Mouse (Mus musculus): ENCODE measurements around the gene AC124108.1. TPM values are rescaled to one million over a fixed set of nuclear protein-coding genes. Genes with fewer than 3 reads are reported as not detected.

AC124108.1 gene
- polyA plus RNA-seq, 1 experiment from 2014 or later: 2.7 TPM

- WGBS: 75% methylated on average over 3 of the region's 3 CpGs
- peaks cover 69% of the 10 kb centered on the region for H3K4me1 ChIP-seq (replicated peaks)
- H3K27ac ChIP-seq (replicated peaks): no peak overlapping the region
Measured at GRCm38 (mm10) chr1:132206828-132207227, 15.6 kb downstream of the AC124108.1 start.

GRCm38 (mm10) chr1:132208154-132208553, 16.9 kb downstream of the AC124108.1 start:
- ATAC-seq (ENCODE audit: low read depth): no peak
- Histone ChIP-seq H3K9ac (0 out of 2 replicates have a peak overlapping the region, but pooled peaks have one; percentile 18), H3K9me3 (no peaks in the 10 kb centered on the region), H3K27ac (replicated peaks) (peak overlapping the region; percentile 81), H3K27me3 (no peaks in the 10 kb centered on the region), H3K4me3 (no peak overlapping the region), H3K4me2 (no peak overlapping the region), H3K36me3 (peaks cover 22% of the 10 kb centered on the region), H3K4me1 (replicated peaks) (peaks cover 76% of the 10 kb centered on the region)
- 10% methylated on average over 4 of the region's 4 CpGs for WGBS

More at GRCm38 (mm10) chr1:132206828-132207227, 15.6 kb downstream of the AC124108.1 start:
- Histone ChIP-seq H3K36me3 (peaks cover 22% of the 10 kb centered on the region), H3K4me2 (no peak overlapping the region), H3K4me3 (no peak overlapping the region), H3K9ac (no peak overlapping the region), H3K27me3 (no peaks in the 10 kb centered on the region), H3K9me3 (no peaks in the 10 kb centered on the region)
- no peak for ATAC-seq (ENCODE audit: low read depth)

- Histone ChIP-seq H3K27me3 (no peaks in the 10 kb centered on the region), H3K4me2 (no peak overlapping the region), H3K4me3 (no peak overlapping the region), H3K27ac (replicated peaks) (peak overlapping the region; percentile 81), H3K9ac (no peak overlapping the region; the same call in 1 of the 2 replicates), H3K9me3 (no peaks in the 10 kb centered on the region), H3K4me1 (replicated peaks) (peaks cover 81% of the 10 kb centered on the region), H3K36me3 (peaks cover 18% of the 10 kb centered on the region)
- peak; percentile 56 for ATAC-seq (ENCODE audit: low read depth)
- 30% methylated on average over 10 of the region's 10 CpGs for WGBS
Measured at GRCm38 (mm10) chr1:132209400-132209799, 18.1 kb downstream of the AC124108.1 start.

- Histone ChIP-seq H3K27me3 (no peaks in the 10 kb centered on the region), H3K9me3 (no peaks in the 10 kb centered on the region), H3K36me3 (0 out of 2 replicates have a peak, but pooled peaks cover 4% of the 10 kb centered on the region), H3K27ac (replicated peaks) (peak overlapping the region; percentile 28; the same call in 1 of the 2 replicates), H3K4me3 (no peak overlapping the region), H3K9ac (no peak overlapping the region), H3K4me1 (replicated peaks) (peaks cover 75% of the 10 kb centered on the region), H3K4me2 (no peak overlapping the region)
- WGBS: 18% methylated on average over 7 of the region's 7 CpGs
- ATAC-seq (ENCODE audit: low read depth): no peak
Measured at GRCm38 (mm10) chr1:132210922-132211321, 19.7 kb downstream of the AC124108.1 start.

- no peak overlapping the region for H3K27ac ChIP-seq (replicated peaks)
- H3K9me3 ChIP-seq: no peaks in the 10 kb centered on the region
- no peak overlapping the region for H3K4me3 ChIP-seq
- H3K36me3 ChIP-seq: no peaks in the 10 kb centered on the region
- H3K27me3 ChIP-seq: no peaks in the 10 kb centered on the region
- peaks cover 69% of the 10 kb centered on the region for H3K4me1 ChIP-seq (replicated peaks)
- WGBS: 47% methylated on average over 12 of the region's 12 CpGs
- H3K9ac ChIP-seq: no peak overlapping the region
- no peak for ATAC-seq (ENCODE audit: low read depth)
- peak overlapping the region; percentile 41; the same call in 1 of the 2 replicates for H3K4me2 ChIP-seq
Measured at GRCm38 (mm10) chr1:132211672-132212071, 20.4 kb downstream of the AC124108.1 start.

- peaks cover 64% of the 10 kb centered on the region for H3K4me1 ChIP-seq (replicated peaks)
- H3K9me3 ChIP-seq: no peaks in the 10 kb centered on the region
- H3K27me3 ChIP-seq: no peaks in the 10 kb centered on the region
- 7% methylated on average over 20 of the region's 20 CpGs for WGBS
- H3K36me3 ChIP-seq: no peaks in the 10 kb centered on the region
- peak overlapping the region; percentile 41 for H3K4me2 ChIP-seq
- no peak overlapping the region for H3K9ac ChIP-seq
- ATAC-seq (ENCODE audit: low read depth): no peak
- H3K4me3 ChIP-seq: peak overlapping the region; percentile 24
- no peak overlapping the region for H3K27ac ChIP-seq (replicated peaks)
Measured at GRCm38 (mm10) chr1:132212218-132212617, 21.0 kb downstream of the AC124108.1 start.

- Histone ChIP-seq H3K27me3 (no peaks in the 10 kb centered on the region), H3K4me3 (no peak overlapping the region), H3K36me3 (no peaks in the 10 kb centered on the region), H3K9ac (no peak overlapping the region), H3K27ac (replicated peaks) (peak overlapping the region; percentile 1; the same call in 1 of the 2 replicates), H3K4me2 (no peak overlapping the region), H3K9me3 (no peaks in the 10 kb centered on the region), H3K4me1 (replicated peaks) (peaks cover 56% of the 10 kb centered on the region)
- peak; percentile 49 for ATAC-seq (ENCODE audit: low read depth)
- WGBS: 13% methylated on average over 6 of the region's 6 CpGs
Measured at GRCm38 (mm10) chr1:132213076-132213475, 21.8 kb downstream of the AC124108.1 start.

- no peak overlapping the region for H3K4me2 ChIP-seq
- WGBS: 71% methylated on average over 3 of the region's 3 CpGs
- H3K4me1 ChIP-seq (replicated peaks): peaks cover 24% of the 10 kb centered on the region
- H3K27me3 ChIP-seq: no peaks in the 10 kb centered on the region
- no peak overlapping the region for H3K4me3 ChIP-seq
- H3K9me3 ChIP-seq: no peaks in the 10 kb centered on the region
- H3K36me3 ChIP-seq: no peaks in the 10 kb centered on the region
- ATAC-seq (ENCODE audit: low read depth): no peak
- H3K9ac ChIP-seq: no peak overlapping the region
- H3K27ac ChIP-seq (replicated peaks): no peak overlapping the region
Measured at GRCm38 (mm10) chr1:132216276-132216675, 25.0 kb downstream of the AC124108.1 start.

GRCm38 (mm10) chr1:132221627-132222026, 30.4 kb downstream of the AC124108.1 start:
- H3K27ac ChIP-seq (replicated peaks): 0 out of 2 replicates have a peak overlapping the region, but pooled peaks have one; percentile 64

GRCm38 (mm10) chr1:132222166-132222565, 30.9 kb downstream of the AC124108.1 start:
- peak; percentile 82 for ATAC-seq (ENCODE audit: low read depth)
- WGBS: 19% methylated on average over 6 of the region's 6 CpGs
- H3K36me3 ChIP-seq: no peaks in the 10 kb centered on the region
- no peak overlapping the region for H3K9ac ChIP-seq
- no peak overlapping the region for H3K4me3 ChIP-seq
- H3K27me3 ChIP-seq: no peaks in the 10 kb centered on the region
- H3K4me1 ChIP-seq (replicated peaks): peaks cover 18% of the 10 kb centered on the region
- peak overlapping the region; percentile 64 for H3K27ac ChIP-seq (replicated peaks)
- H3K4me2 ChIP-seq: 0 out of 2 replicates have a peak overlapping the region, but pooled peaks have one; percentile 3
- H3K9me3 ChIP-seq: no peaks in the 10 kb centered on the region

More at GRCm38 (mm10) chr1:132221627-132222026, 30.4 kb downstream of the AC124108.1 start:
- H3K4me1 ChIP-seq (replicated peaks): peaks cover 18% of the 10 kb centered on the region
- no peaks in the 10 kb centered on the region for H3K27me3 ChIP-seq
- no peak overlapping the region for H3K4me2 ChIP-seq
- no peaks in the 10 kb centered on the region for H3K36me3 ChIP-seq
- H3K9ac ChIP-seq: no peak overlapping the region
- H3K9me3 ChIP-seq: no peaks in the 10 kb centered on the region
- WGBS: 25% methylated on average over 2 of the region's 2 CpGs
- H3K4me3 ChIP-seq: no peak overlapping the region
- ATAC-seq (ENCODE audit: low read depth): peak; percentile 55; the same call in 1 of the 2 replicates

- 73% methylated on average over 12 of the region's 13 CpGs for WGBS
- Histone ChIP-seq H3K4me3 (no peak overlapping the region), H3K27ac (replicated peaks) (no peak overlapping the region), H3K9ac (no peak overlapping the region), H3K9me3 (no peaks in the 10 kb centered on the region), H3K36me3 (0 out of 2 replicates have a peak, but pooled peaks cover 3% of the 10 kb centered on the region), H3K4me2 (no peak overlapping the region), H3K27me3 (no peaks in the 10 kb centered on the region), H3K4me1 (replicated peaks) (peaks cover 17% of the 10 kb centered on the region)
- no peak for ATAC-seq (ENCODE audit: low read depth)
Measured at GRCm38 (mm10) chr1:132226297-132227080, 35.2 kb downstream of the AC124108.1 start.

GRCm38 (mm10) chr1:132229667-132230066, 38.4 kb downstream of the AC124108.1 start, which contains the start of gene Gm10188:
Gene Gm10188 (minus strand): TSS chr1:132229767.
- Histone ChIP-seq H3K27me3 (no peaks in the 10 kb centered on the region; the same call in 1 of the 2 replicates), H3K27ac (replicated peaks) (no peak within 1 kb of the TSS), H3K4me2 (no peak within 1 kb of the TSS), H3K9me3 (no peaks in the 10 kb centered on the region), H3K4me1 (replicated peaks) (peaks cover 8% of the 10 kb centered on the region), H3K4me3 (no peak within 1 kb of the TSS), H3K9ac (no peak within 1 kb of the TSS), H3K36me3 (0 out of 2 replicates have a peak, but pooled peaks cover 3% of the 10 kb centered on the region)
- ATAC-seq (ENCODE audit: low read depth): no peak
- 84% methylated on average over 3 of the region's 3 CpGs for WGBS

Measured in neural tube, embryonic 13.5 days (tissue).